Mouse (Mus musculus) embryonic facial prominence, embryonic 10.5 days (tissue): ENCODE results near the gene 2410141K09Rik. TPM values are rescaled to one million over a fixed set of nuclear protein-coding genes. Genes with fewer than 3 reads are reported as not detected.
"Not testable (repeated sequence)": the region's sequence is repeated elsewhere in the genome, so short reads cannot be mapped to it uniquely, and the experiment has no call there.

Experiments used
- DNase-seq: peaks from one replicate; pipeline ENCODE4 v3.0.0-alpha.2; 2017; ENCODE audit warnings: low spot score
- H3K27ac ChIP-seq: fragments of 300-500 bp; sonication (generic); replicated peaks from 2 replicates; pipeline ENCODE4 v1.5.1; 2016; ENCODE audit warnings: mild to moderate bottlenecking
- H3K27me3 ChIP-seq: fragments of 300-500 bp; sonication (generic); replicated peaks from 2 replicates; pipeline ENCODE4 v1.6.1; 2016; ENCODE audit warnings: low read depth, mild to moderate bottlenecking; ENCODE audit not compliant: poor library complexity, severe bottlenecking
- H3K36me3 ChIP-seq: fragments of 300-500 bp; sonication (generic); replicated peaks from 2 replicates; pipeline ENCODE4 v1.6.1; 2016; ENCODE audit warnings: mild to moderate bottlenecking, moderate library complexity
- H3K4me1 ChIP-seq: fragments of 300-500 bp; sonication (generic); 2 replicates; pipeline ENCODE4 v1.6.1; 2016
- H3K4me3 ChIP-seq: fragments of 300-500 bp; sonication (generic); 2 replicates; pipeline ENCODE4 v1.5.1; 2016; ENCODE audit warnings: mild to moderate bottlenecking, moderate library complexity
- H3K9me3 ChIP-seq: fragments of 300-500 bp; sonication (generic); 2 replicates; pipeline ENCODE4 v1.6.1; 2016; ENCODE audit warnings: mild to moderate bottlenecking
- WGBS: fragments of 180-500 bp; shearing (Covaris S2); methylation state at CpG from one replicate; pipeline ENCODE4 v1.1.7; 2016; 5-methylcytosine and 5-hydroxymethylcytosine counted together
- polyA plus RNA-seq: library from polyadenylated mRNA; unstranded; fragments of >200 nt; fragmentation: Nextera tagmentation; extraction: Ambion mirVana; gene quantifications from 2 replicates; pipeline ENCODE4 v1.2.1, GENCODE M21; 2016

Gene 2410141K09Rik
- not detected in 2 replicates for polyA plus RNA-seq

GRCm38 (mm10) chr13:66441018-66441417 is at the start of gene 2410141K09Rik:
TSS of gene 2410141K09Rik (minus strand) at chr13:66441118.
- no CpG with 5 or more reads among the region's 6 CpGs for WGBS

GRCm38 (mm10) chr13:66426858-66427257 is 14.1 kb downstream of the 2410141K09Rik start:
- H3K27me3 ChIP-seq, H3K27ac ChIP-seq, H3K4me1 ChIP-seq, H3K9me3 ChIP-seq, H3K36me3 ChIP-seq, H3K4me3 ChIP-seq, DNase-seq: not testable (repeated sequence)
- no CpG with 5 or more reads among the region's 5 CpGs for whole genome bisulfite sequencing

More at GRCm38 (mm10) chr13:66441018-66441417, at the start of gene 2410141K09Rik:
- not testable (repeated sequence) for H3K27ac ChIP-seq, H3K4me3 ChIP-seq, H3K9me3 ChIP-seq, H3K27me3 ChIP-seq, H3K4me1 ChIP-seq, DNase-seq, H3K36me3 ChIP-seq

- not testable (repeated sequence) for DNase-seq, H3K27ac ChIP-seq, H3K36me3 ChIP-seq, H3K4me1 ChIP-seq, H3K27me3 ChIP-seq, H3K4me3 ChIP-seq, H3K9me3 ChIP-seq
- WGBS = no CpG with 5 or more reads among the region's 2 CpGs
These were observed 26.0 kb downstream of the 2410141K09Rik start for GRCm38 (mm10) chr13:66414962-66415361.

Other genes starting within 250 kb of the 2410141K09Rik start
- not detected in 2 replicates for gene Gm10772, start 213.5 kb downstream of the 2410141K09Rik start, polyA plus RNA-seq